Mouse (Mus musculus) embryonic facial prominence, embryonic 12.5 days (tissue): ENCODE measurements around the gene BC052040. TPM values are rescaled to one million over a fixed set of nuclear protein-coding genes. Genes with fewer than 3 reads are reported as not detected.

ENCODE experiments used
- microRNA counts: library from miRNA; unstranded; fragments of <30 nt; microRNA quantifications from one replicate; lab custom pipeline; 2017
- microRNA-seq: library from miRNA; unstranded; fragments of <30 nt; microRNA quantifications from one replicate; pipeline ENCODE4, GENCODE M21; 2017
- polyA plus RNA-seq: library from polyadenylated mRNA; unstranded; fragments of >200 nt; fragmentation: Nextera tagmentation; extraction: Ambion mirVana; gene quantifications from 2 replicates; pipeline ENCODE4 v1.2.1, GENCODE M21; 2016

BC052040 gene
- polyA plus RNA-seq, 1 experiment from 2014 or later: 14.4 TPM

MicroRNA genes within 50 kb of the gene (microRNA counts, 519-probe panel; counts per million panel counts)
- 460 counts per million, percentile 65 among the panel's probes with 10 or more counts for microRNA mmu-miR-1951 (lab: Ali Mortazavi, UCI)

Small RNA genes within 50 kb of the gene (microRNA-seq; reads per million reads assigned to microRNA genes)
- gene Mir1951: not detected
